Mouse (Mus musculus) ovary, adult 18-20 months (tissue): ENCODE data around the gene Spindoc.

Experiments used
- DNase-seq: peaks from one replicate; pipeline ENCODE4 v3.0.0; 2022; ENCODE audit warnings: low spot score, mixed read lengths

Spindoc gene

DNA sequence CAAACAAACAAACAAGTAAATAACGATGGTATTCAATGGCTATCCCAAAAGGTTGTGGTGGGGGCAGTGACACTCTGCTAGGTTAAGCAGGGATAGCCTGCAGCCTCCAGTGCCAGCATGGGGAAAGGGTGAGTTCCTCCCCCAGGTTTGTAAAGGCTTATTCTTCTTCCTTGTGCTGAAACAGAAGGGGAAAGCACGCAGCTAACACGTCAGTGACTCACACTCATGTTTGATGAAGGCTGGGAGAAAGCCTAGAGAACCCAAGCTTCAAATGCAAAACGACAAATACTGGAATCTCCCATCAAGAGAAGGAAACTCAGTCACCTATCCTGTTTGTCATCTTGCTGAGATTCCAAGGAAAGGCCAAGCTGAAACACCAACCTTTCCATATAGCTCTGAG lies 47.1 kb downstream of the Spindoc start:
- DNase-seq: no peak

- DNase-seq: no peak
Measured at GRCm38 (mm10) chr19:7334049-7334448, 48.7 kb downstream of the Spindoc start.

DNA sequence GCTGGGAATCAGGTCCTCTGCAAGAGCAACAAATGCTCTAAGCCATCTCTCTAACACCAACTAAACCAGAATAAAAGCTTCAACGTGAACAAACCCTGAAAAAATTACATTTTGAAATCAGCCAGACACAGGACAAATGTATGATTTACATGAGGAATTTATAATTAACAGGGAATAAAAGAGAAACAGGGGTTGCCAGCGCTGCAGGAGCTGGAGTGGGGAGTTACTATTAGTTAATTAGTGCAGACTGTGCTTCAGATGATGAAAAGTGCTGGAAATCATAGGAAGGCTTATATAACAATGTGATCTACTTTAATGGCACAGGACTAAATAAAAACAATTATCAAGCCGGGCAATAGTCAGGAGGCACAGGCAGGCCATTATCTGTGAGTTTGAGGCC lies 61.4 kb downstream of the Spindoc start:
- DNase-seq: no peak

DNA sequence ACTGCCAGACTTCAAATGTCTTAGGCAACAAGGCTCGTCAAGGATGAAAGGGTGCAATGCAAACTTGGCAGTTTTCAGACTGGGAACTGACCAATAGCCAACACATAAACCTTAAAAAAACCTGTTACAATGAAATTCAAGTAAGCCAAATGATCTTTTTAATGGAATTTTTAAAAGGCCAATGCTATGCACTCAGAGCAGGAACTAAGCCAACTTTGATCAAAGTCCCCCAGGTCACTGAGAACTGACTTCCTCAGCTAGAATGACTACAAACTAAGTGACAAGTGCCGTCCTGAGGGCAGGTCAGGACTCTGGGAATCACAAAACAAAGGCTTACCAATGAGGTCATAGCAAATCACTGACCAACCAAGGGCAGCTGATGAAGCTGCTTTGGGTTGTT lies 62.6 kb downstream of the Spindoc start:
- DNase-seq: no peak

DNA sequence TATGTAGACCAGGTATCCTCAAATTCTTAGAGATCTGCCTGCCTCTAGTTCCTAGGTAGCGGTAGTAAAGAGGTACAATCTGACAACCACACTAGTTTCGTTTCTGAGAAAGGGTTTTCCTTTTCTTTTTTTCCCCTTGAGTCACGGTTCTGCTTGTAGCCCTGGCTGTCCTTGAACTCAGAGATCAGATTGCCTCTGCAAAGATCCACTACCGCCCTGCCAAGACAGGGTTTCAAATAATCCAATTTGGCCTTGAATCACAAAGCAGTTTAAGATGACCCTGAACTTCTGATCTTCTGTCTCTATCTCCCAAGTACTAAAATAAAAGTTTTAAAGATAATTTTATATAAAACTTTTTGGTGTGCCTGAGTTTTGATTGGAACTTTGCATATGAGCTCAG lies 65.1 kb downstream of the Spindoc start:
- DNase-seq: no peak

- DNase-seq: no peak
Measured at GRCm38 (mm10) chr19:7316822-7317221, 66.0 kb downstream of the Spindoc start.

DNA sequence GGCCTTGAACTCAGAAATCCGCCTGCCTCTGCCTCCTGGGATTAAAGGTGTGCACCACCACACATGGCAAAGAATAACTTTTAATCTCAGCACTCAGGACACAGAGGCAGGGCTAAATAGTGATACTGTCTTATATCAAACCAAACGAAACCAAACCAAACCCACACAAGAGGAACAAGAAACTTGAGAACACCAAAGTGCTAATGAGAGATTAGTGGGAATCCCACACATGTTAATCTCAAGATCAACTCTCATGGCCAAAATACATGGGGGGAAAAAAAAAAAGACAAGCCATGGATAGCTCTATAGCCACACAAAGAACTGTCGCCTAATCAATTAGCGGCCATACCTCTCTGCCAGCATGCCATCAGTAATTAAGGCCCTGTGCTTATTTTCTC lies 67.2 kb downstream of the Spindoc start:
- DNase-seq: no peak

GRCm38 (mm10) chr19:7314976-7315586 lies 67.7 kb downstream of the Spindoc start:
- DNase-seq: no peak

- DNase-seq: no peak
Measured at GRCm38 (mm10) chr19:7313660-7314059, 69.1 kb downstream of the Spindoc start.

GRCm38 (mm10) chr19:7311306-7311705 lies 71.5 kb downstream of the Spindoc start:
- no peak for DNase-seq

- DNase-seq: peak; percentile 48
Measured at GRCm38 (mm10) chr19:7310704-7311103, 72.1 kb downstream of the Spindoc start.

GRCm38 (mm10) chr19:7309738-7310330 lies 73.0 kb downstream of the Spindoc start:
- no peak for DNase-seq

DNA sequence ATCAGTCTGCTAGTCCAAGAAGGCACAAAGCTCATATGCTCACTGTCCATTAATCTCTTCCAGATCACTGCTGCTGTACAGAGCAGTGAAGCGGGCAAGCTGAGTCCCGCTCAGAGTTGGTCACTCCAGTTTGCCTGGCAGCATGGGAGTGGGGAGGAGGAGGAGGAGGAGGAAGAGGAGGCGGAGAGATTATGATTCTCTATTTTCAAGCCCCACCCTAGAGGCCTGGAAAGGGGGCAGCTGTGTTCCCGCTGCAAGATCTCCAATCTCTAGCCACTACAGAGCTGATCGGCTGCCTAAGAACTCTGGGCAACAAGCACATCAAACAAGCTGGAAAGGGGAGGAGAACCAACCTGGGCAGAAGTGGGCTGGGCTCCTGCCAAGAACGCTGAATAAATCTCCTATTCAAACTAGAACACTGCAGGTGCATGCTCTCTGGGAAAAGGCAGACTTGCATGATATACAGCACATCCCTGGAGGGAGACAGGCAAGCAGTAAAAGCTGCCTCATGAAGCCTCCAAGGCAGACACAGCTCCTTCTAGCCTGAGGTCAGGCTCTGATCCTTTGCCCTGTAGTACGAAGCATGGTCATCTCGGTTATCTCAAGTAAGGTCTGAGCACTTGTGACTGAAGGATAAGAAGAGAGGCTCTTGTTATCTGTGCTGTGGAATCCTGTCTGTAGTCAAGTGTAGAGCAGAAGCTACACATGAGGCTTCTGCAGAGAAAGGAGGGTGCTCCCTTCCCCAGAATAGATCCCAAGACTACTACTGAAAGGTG lies 74.6 kb downstream of the Spindoc start:
- DNase-seq: peak; percentile 44

GRCm38 (mm10) chr19:7306968-7307367 lies 75.8 kb downstream of the Spindoc start:
- peak; percentile 43 for DNase-seq

DNA sequence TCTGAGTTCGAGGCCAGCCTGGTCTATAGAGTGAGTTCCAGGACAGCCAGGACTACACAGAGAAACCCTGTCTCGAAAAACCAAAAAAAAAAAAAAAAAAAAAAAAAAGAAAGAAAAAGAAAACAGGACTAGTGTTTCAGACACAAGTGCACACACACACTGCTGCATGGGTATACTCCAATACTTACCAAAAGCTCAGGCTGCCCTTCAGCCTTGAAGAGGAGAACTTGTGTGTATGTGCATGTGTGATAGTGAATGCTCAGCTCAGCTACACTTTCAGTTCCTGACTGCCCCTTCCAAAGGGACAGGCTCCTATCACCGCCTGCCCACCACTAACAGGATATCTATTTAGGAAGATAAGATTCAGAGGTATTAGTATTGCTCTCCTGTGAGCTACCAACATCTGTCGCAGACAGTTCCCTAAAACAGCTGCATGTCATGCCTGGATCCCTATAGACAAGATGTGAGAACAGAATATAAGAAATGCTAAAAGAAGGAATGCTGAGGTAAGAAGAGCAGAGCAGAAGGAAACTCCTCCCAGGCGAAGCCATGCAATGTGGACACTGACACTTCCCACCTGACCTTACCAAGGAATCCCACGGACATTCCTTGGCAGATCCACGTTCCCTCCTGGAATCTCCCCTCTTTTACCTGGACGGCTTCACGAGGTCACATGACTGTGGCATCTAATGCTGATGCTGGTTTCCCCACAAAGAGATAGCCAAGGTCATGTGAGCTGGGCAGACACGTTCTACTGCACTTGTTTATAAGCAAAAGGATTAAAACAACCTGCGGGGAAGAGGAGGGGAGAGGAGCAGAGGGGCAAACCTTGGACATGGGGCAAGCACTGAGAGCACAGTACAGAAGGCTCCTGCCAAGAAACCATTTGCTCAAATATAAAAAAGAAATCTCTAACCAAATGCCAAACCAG lies 77.1 kb downstream of the Spindoc start:
- no peak for DNase-seq

- no peak for DNase-seq
Measured at GRCm38 (mm10) chr19:7304801-7305200, 78.0 kb downstream of the Spindoc start.
